Mouse (Mus musculus): ENCODE results near the gene Stx11.

- TF ChIP-seq CTCF (IDR thresholded peaks at IDR 0.05; ENCODE audit: low read depth, low read length) (no peak), TAL1 (conservative IDR thresholded peaks at IDR 0.05; ENCODE audit: low read depth, low read length) (no peak), POLR2AphosphoS5 (IDR thresholded peaks at IDR 0.05; ENCODE audit: insufficient replicate concordance, low read depth, low read length) (no peak), GATA1 (IDR thresholded peaks at IDR 0.05; ENCODE audit: borderline replicate concordance, low read length) (no peak), GATA2 (IDR thresholded peaks at IDR 0.05; ENCODE audit: borderline replicate concordance, low read depth, low read length) (no peak)
Measured at GRCm38 (mm10) chr10:12909891-12910290, 54.2 kb downstream of the Stx11 start.

All from G1E (cell line).